Mouse (Mus musculus): ENCODE data around the gene Xrcc1. TPM values are rescaled to one million over a fixed set of nuclear protein-coding genes. Genes with fewer than 3 reads are reported as not detected.
A peak's percentile ranks its signal among the peaks of the same experiment; 100 is the strongest.

Gene Xrcc1
- polyA plus RNA-seq, 1 experiment from 2014 or later: 40.8 TPM

- 80% methylated on average over 42 of the region's 42 CpGs for WGBS (ENCODE audit: insufficient replicate concordance)
- Histone ChIP-seq H3K4me1 (ENCODE audit: control insufficient read depth, low read depth, low read length) (peaks cover 27% of the 10 kb centered on the region), H3K9me3 (replicated peaks; ENCODE audit: control insufficient read depth, low read length) (no peaks in the 10 kb centered on the region), H3K4me2 (ENCODE audit: low read depth, low read length) (no peak overlapping the region), H3K9ac (ENCODE audit: low read depth, low read length) (no peak overlapping the region), H3K27me3 (ENCODE audit: control insufficient read depth, insufficient read depth, low read depth, low read length) (no peaks in the 10 kb centered on the region), H3K27ac (ENCODE audit: low read length) (no peak overlapping the region), H3K4me3 (ENCODE audit: low read depth, low read length) (no peak overlapping the region), H3K36me3 (ENCODE audit: control insufficient read depth, insufficient read depth) (peaks cover 8% of the 10 kb centered on the region; the same call in 1 of the 2 replicates)
- no peak for ATAC-seq (ENCODE audit: low read depth)
These were observed 12.3 kb upstream of the Xrcc1 start for GRCm38 (mm10) chr7:24533806-24534205.

GRCm38 (mm10) chr7:24534301-24534700 is 11.8 kb upstream of the Xrcc1 start:
- Histone ChIP-seq H3K27me3 (ENCODE audit: control insufficient read depth, insufficient read depth, low read depth, low read length) (no peaks in the 10 kb centered on the region), H3K4me3 (ENCODE audit: low read depth, low read length) (no peak overlapping the region), H3K27ac (ENCODE audit: low read length) (no peak overlapping the region), H3K36me3 (ENCODE audit: control insufficient read depth, insufficient read depth) (peaks cover 8% of the 10 kb centered on the region; the same call in 1 of the 2 replicates), H3K9me3 (replicated peaks; ENCODE audit: control insufficient read depth, low read length) (no peaks in the 10 kb centered on the region), H3K4me1 (ENCODE audit: control insufficient read depth, low read depth, low read length) (peaks cover 23% of the 10 kb centered on the region), H3K4me2 (ENCODE audit: low read depth, low read length) (no peak overlapping the region), H3K9ac (ENCODE audit: low read depth, low read length) (no peak overlapping the region)
- 74% methylated on average over 19 of the region's 19 CpGs for WGBS (ENCODE audit: insufficient replicate concordance)
- no peak for ATAC-seq (ENCODE audit: low read depth)

DNA sequence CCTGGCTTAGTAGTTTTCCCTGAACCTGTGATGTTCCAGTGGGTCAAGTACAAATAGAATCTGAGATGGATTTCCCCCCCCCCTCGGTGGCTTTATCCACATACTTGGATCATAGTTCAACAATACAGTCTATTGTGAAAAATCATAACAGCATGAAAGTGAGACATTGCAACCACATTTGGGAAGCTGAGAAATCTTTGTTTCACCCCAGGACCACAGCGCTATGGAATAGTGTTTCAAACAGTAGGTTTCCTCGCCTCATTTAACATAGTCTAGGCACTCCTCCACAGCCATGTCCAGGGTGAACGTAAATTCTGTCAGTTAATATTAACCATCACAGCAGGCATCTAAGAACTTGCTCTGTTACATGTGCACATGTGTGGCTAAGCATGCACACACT is 9.0 kb upstream of the Xrcc1 start:
- Histone ChIP-seq H3K4me2 (ENCODE audit: low read depth, low read length) (no peak overlapping the region), H3K9me3 (replicated peaks; ENCODE audit: control insufficient read depth, low read length) (no peaks in the 10 kb centered on the region), H3K27me3 (ENCODE audit: control insufficient read depth, insufficient read depth, low read depth, low read length) (no peaks in the 10 kb centered on the region), H3K9ac (ENCODE audit: low read depth, low read length) (no peak overlapping the region), H3K4me1 (ENCODE audit: control insufficient read depth, low read depth, low read length) (peaks cover 3% of the 10 kb centered on the region), H3K27ac (ENCODE audit: low read length) (no peak overlapping the region), H3K36me3 (ENCODE audit: control insufficient read depth, insufficient read depth) (peaks cover 8% of the 10 kb centered on the region; the same call in 1 of the 2 replicates), H3K4me3 (ENCODE audit: low read depth, low read length) (no peak overlapping the region)
- ATAC-seq (ENCODE audit: low read depth): no peak
- WGBS (ENCODE audit: insufficient replicate concordance): 69% methylated on average over 4 of the region's 4 CpGs

DNA sequence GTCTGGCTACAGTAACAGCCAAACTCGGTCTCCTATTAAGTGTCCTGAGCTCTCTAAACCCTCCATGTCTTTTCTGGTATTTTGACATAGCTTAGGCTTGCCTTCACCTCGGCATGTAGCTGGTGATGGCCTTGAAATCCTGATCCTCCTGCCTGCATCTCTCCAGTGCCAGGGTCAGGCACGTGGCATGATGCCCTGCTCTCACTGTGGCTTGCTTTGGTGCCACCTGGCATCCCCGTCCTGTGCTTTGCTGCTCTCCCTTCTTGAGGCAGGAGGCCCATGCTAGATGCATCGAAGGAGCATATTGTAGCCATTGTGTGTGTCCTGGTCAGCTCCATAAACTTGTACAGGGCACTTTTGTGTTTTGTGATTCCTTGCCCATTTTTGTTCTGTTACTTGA is 8.5 kb upstream of the Xrcc1 start:
- Histone ChIP-seq H3K9me3 (replicated peaks; ENCODE audit: control insufficient read depth, low read length) (no peaks in the 10 kb centered on the region), H3K9ac (ENCODE audit: low read depth, low read length) (no peak overlapping the region), H3K27me3 (ENCODE audit: control insufficient read depth, insufficient read depth, low read depth, low read length) (no peaks in the 10 kb centered on the region), H3K4me2 (ENCODE audit: low read depth, low read length) (no peak overlapping the region), H3K4me3 (ENCODE audit: low read depth, low read length) (no peak overlapping the region), H3K36me3 (ENCODE audit: control insufficient read depth, insufficient read depth) (peaks cover 8% of the 10 kb centered on the region; the same call in 1 of the 2 replicates), H3K27ac (ENCODE audit: low read length) (no peak overlapping the region), H3K4me1 (ENCODE audit: control insufficient read depth, low read depth, low read length) (no peaks in the 10 kb centered on the region)
- WGBS (ENCODE audit: insufficient replicate concordance): 57% methylated on average over 5 of the region's 5 CpGs
- ATAC-seq (ENCODE audit: low read depth): no peak

GRCm38 (mm10) chr7:24538154-24538553 is 7.9 kb upstream of the Xrcc1 start:
- Histone ChIP-seq H3K36me3 (ENCODE audit: control insufficient read depth, insufficient read depth) (peaks cover 8% of the 10 kb centered on the region; the same call in 1 of the 2 replicates), H3K4me3 (ENCODE audit: low read depth, low read length) (no peak overlapping the region), H3K9me3 (replicated peaks; ENCODE audit: control insufficient read depth, low read length) (no peaks in the 10 kb centered on the region), H3K4me2 (ENCODE audit: low read depth, low read length) (no peak overlapping the region), H3K27ac (ENCODE audit: low read length) (no peak overlapping the region), H3K27me3 (ENCODE audit: control insufficient read depth, insufficient read depth, low read depth, low read length) (no peaks in the 10 kb centered on the region), H3K9ac (ENCODE audit: low read depth, low read length) (no peak overlapping the region), H3K4me1 (ENCODE audit: control insufficient read depth, low read depth, low read length) (no peaks in the 10 kb centered on the region)
- WGBS (ENCODE audit: insufficient replicate concordance): 28% methylated on average over 5 of the region's 5 CpGs
- ATAC-seq (ENCODE audit: low read depth): no peak

GRCm38 (mm10) chr7:24538701-24539100 is 7.4 kb upstream of the Xrcc1 start:
- no peak overlapping the region for H3K9ac ChIP-seq (ENCODE audit: low read depth, low read length)
- no peak overlapping the region for H3K4me2 ChIP-seq (ENCODE audit: low read depth, low read length)
- H3K27ac ChIP-seq (ENCODE audit: low read length): no peak overlapping the region
- WGBS (ENCODE audit: insufficient replicate concordance): 48% methylated on average over 5 of the region's 5 CpGs
- H3K4me1 ChIP-seq (ENCODE audit: control insufficient read depth, low read depth, low read length): no peaks in the 10 kb centered on the region
- ATAC-seq (ENCODE audit: low read depth): no peak
- peaks cover 4% of the 10 kb centered on the region; the same call in 1 of the 2 replicates for H3K36me3 ChIP-seq (ENCODE audit: control insufficient read depth, insufficient read depth)
- no peak overlapping the region for H3K4me3 ChIP-seq (ENCODE audit: low read depth, low read length)
- H3K9me3 ChIP-seq (replicated peaks; ENCODE audit: control insufficient read depth, low read length): no peaks in the 10 kb centered on the region
- H3K27me3 ChIP-seq (ENCODE audit: control insufficient read depth, insufficient read depth, low read depth, low read length): no peaks in the 10 kb centered on the region

DNA sequence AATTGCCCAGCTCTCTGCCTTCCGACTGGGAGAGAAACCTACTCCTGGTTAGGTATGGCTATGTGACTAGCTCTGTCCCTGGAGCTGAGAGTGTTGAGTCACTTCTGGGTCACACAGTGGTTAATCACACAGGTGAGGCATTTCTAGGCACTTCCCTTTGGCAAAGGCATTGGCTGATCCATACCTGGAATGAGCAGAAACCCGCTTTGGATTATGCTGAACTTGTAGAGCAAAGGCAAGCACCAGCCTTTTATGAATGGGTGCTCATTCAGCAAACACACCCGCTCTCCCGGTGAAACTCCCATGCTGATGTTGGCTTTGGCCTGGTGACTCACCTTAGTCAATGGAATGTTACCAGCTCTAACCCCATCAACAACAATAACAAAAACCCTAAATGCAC is 6.4 kb upstream of the Xrcc1 start:
- Histone ChIP-seq H3K4me2 (ENCODE audit: low read depth, low read length) (no peak overlapping the region), H3K4me3 (ENCODE audit: low read depth, low read length) (no peak overlapping the region), H3K4me1 (ENCODE audit: control insufficient read depth, low read depth, low read length) (no peaks in the 10 kb centered on the region), H3K9me3 (replicated peaks; ENCODE audit: control insufficient read depth, low read length) (no peaks in the 10 kb centered on the region), H3K9ac (ENCODE audit: low read depth, low read length) (no peak overlapping the region), H3K27me3 (ENCODE audit: control insufficient read depth, insufficient read depth, low read depth, low read length) (no peaks in the 10 kb centered on the region), H3K36me3 (ENCODE audit: control insufficient read depth, insufficient read depth) (no peaks in the 10 kb centered on the region), H3K27ac (ENCODE audit: low read length) (no peak overlapping the region)
- no peak for ATAC-seq (ENCODE audit: low read depth)
- WGBS (ENCODE audit: insufficient replicate concordance): 80% methylated on average over 4 of the region's 4 CpGs

DNA sequence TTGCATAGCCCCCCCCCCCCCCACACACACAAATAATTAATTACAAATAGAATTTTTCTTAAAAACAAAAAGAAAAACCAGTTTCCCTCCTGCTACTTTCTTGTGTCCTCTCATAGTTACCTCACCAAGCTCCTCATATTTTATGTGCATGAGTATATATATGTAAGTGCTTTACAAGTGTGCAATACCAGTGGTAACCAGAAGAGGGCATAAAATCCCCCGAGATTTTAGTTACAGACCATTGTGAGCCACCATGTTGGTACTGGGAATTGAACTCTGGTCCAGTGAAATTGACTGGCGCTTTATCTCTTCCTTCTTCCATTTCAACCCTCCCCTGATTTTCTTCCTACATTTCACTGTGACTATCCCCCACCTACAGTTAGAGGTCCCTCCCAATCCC is 1.6 kb upstream of the Xrcc1 start:
- no peaks in the 10 kb centered on the region for H3K9me3 ChIP-seq (replicated peaks; ENCODE audit: control insufficient read depth, low read length)
- WGBS (ENCODE audit: insufficient replicate concordance): 54% methylated on average over 2 of the region's 2 CpGs
- H3K4me1 ChIP-seq (ENCODE audit: control insufficient read depth, low read depth, low read length): peaks cover 16% of the 10 kb centered on the region
- H3K27me3 ChIP-seq (ENCODE audit: control insufficient read depth, insufficient read depth, low read depth, low read length): no peaks in the 10 kb centered on the region
- H3K4me3 ChIP-seq (ENCODE audit: low read depth, low read length): no peak overlapping the region
- no peaks in the 10 kb centered on the region for H3K36me3 ChIP-seq (ENCODE audit: control insufficient read depth, insufficient read depth)
- H3K27ac ChIP-seq (ENCODE audit: low read length): no peak overlapping the region
- no peak overlapping the region for H3K4me2 ChIP-seq (ENCODE audit: low read depth, low read length)
- ATAC-seq (ENCODE audit: low read depth): no peak
- H3K9ac ChIP-seq (ENCODE audit: low read depth, low read length): no peak overlapping the region

DNA sequence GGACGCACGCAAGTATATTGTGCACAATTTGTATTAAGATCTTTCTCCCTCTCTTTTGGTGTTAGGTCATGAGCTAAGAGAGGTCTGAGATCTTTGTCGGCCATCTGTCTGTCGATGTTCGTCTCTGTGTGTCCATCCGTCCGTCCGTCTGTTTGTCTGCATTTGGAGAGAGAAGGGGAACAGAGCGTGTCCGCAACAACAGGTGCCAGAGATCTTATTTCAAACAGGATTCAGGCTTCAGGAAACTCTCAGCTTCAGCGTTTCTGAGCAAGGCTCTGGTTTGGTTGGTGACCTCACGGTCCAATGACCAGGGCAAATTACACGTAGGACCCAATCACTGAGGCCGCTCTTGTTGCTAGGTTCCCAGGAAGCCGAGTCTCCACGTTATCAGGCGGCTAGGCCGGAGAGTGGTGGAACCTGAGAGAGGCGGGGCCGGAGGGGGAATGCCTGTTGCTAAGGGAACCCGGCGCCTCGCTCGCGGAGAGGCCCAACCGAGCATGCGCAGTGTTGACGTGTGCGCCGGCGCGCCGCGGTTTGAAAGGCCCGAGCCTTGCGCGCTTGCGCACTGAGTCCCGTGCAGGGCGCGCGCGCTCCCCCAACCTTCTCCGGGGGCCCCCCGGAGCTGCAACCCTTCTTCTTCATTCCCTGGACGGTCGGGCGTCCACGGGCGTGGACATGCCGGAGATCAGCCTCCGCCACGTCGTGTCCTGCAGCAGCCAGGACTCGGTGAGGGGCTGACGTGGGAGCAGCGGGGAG is 723 bp downstream of the Xrcc1 start:
- Histone ChIP-seq H3K9me3 (replicated peaks; ENCODE audit: control insufficient read depth, low read length) (no peaks in the 10 kb centered on the region), H3K4me2 (ENCODE audit: low read depth, low read length) (peak overlapping the region; percentile 83), H3K4me1 (ENCODE audit: control insufficient read depth, low read depth, low read length) (peaks cover 16% of the 10 kb centered on the region), H3K36me3 (ENCODE audit: control insufficient read depth, insufficient read depth) (no peaks in the 10 kb centered on the region), H3K27me3 (ENCODE audit: control insufficient read depth, insufficient read depth, low read depth, low read length) (no peaks in the 10 kb centered on the region), H3K27ac (ENCODE audit: low read length) (peak overlapping the region; percentile 63), H3K9ac (ENCODE audit: low read depth, low read length) (peak overlapping the region; percentile 90), H3K4me3 (ENCODE audit: low read depth, low read length) (peak overlapping the region; percentile 90)
- WGBS (ENCODE audit: insufficient replicate concordance): under 1% methylated on average over 53 of the region's 57 CpGs
- ATAC-seq (ENCODE audit: low read depth): peak; percentile 99
